Mouse (Mus musculus) monocyte, adult 5-6 weeks (primary cell): ENCODE results near the gene Tecpr2. TPM values are rescaled to one million over a fixed set of nuclear protein-coding genes. Genes with fewer than 3 reads are reported as not detected.
A peak's percentile ranks its signal among the peaks of the same experiment; 100 is the strongest.
"Not testable (repeated sequence)": the region's sequence is repeated elsewhere in the genome, so short reads cannot be mapped to it uniquely, and the experiment has no call there.

Experiments
- ATAC-seq: fragments of 153-309, 156-312 bp; replicated peaks from 2 replicates; pipeline ENCODE4 v1.8.0; 2017; ENCODE audit warnings: mild to moderate bottlenecking; ENCODE audit not compliant: low TSS enrichment, insufficient number of reproducible peaks, severe bottlenecking, poor library complexity, low FRiP score
- total RNA-seq: library from RNA; stranded (forward); fragments of 200-1000, 200-491, 200-594 nt; gene quantifications from 3 replicates; pipeline ENCODE4 v1.2.3, GENCODE M21; 2017

Tecpr2 gene
- total RNA-seq, result 3.7 to 4.9 TPM (median 3.8 TPM) in 3 replicates

- ATAC-seq, result peak; percentile 97
Measured at GRCm38 (mm10) chr12:110889036-110890020, at the start of gene Tecpr2, which contains the start of gene Cinp. Gene Tecpr2 (plus strand): TSS chr12:110889264. Gene Cinp (minus strand): TSS chr12:110889145.

GRCm38 (mm10) chr12:110840348-110841198 is 48.5 kb upstream of the Tecpr2 start, which contains the start of gene Mok:
Gene Mok (minus strand): TSS chr12:110840939.
- peak; percentile 60 for ATAC-seq

GRCm38 (mm10) chr12:110841731-110842493 is 47.2 kb upstream of the Tecpr2 start:
- no peak for ATAC-seq

GRCm38 (mm10) chr12:110843194-110844048 is 45.6 kb upstream of the Tecpr2 start:
- peak; percentile 64 for ATAC-seq

GRCm38 (mm10) chr12:110844227-110845130 is 44.6 kb upstream of the Tecpr2 start:
- no peak for ATAC-seq

- ATAC-seq, result peak; percentile 71
Measured at GRCm38 (mm10) chr12:110845131-110845880, 43.8 kb upstream of the Tecpr2 start.

GRCm38 (mm10) chr12:110846191-110846765 is 42.8 kb upstream of the Tecpr2 start:
- no peak for ATAC-seq

- ATAC-seq, result peak; percentile 55
Measured at GRCm38 (mm10) chr12:110850010-110850928, 38.8 kb upstream of the Tecpr2 start, which contains the start of gene Zfp839. Gene Zfp839 (plus strand): TSS chr12:110850253.

- no peak for ATAC-seq
Measured at GRCm38 (mm10) chr12:110850929-110851256, 38.2 kb upstream of the Tecpr2 start.

GRCm38 (mm10) chr12:110851414-110851813 is 37.6 kb upstream of the Tecpr2 start:
- 0 out of 2 replicates have a peak, but pooled peaks have one; percentile 2 for ATAC-seq

- no peak for ATAC-seq
Measured at GRCm38 (mm10) chr12:110851923-110852322, 37.1 kb upstream of the Tecpr2 start.

- ATAC-seq, result peak; percentile 24
Measured at GRCm38 (mm10) chr12:110854786-110855737, 34.0 kb upstream of the Tecpr2 start.

GRCm38 (mm10) chr12:110857196-110857595 is 31.9 kb upstream of the Tecpr2 start:
- ATAC-seq, result no peak

- not testable (repeated sequence) for ATAC-seq
Measured at GRCm38 (mm10) chr12:110858681-110859080, 30.4 kb upstream of the Tecpr2 start.
